Mouse (Mus musculus): ENCODE measurements around the gene Kmt2c. TPM values are rescaled to one million over a fixed set of nuclear protein-coding genes. Genes with fewer than 3 reads are reported as not detected.

The Kmt2c gene
- polyA plus RNA-seq, 1 experiment from 2014 or later: 16.9 TPM

GRCm38 (mm10) chr5:25379188-25379587 is 119.4 kb downstream of the Kmt2c start:
- Histone ChIP-seq H3K9ac (replicated peaks) (no peak overlapping the region), H3K4me3 (replicated peaks) (no peak overlapping the region), H3K27ac (no peak overlapping the region), H3K9me3 (no peaks in the 10 kb centered on the region), H3K27me3 (no peaks in the 10 kb centered on the region), H3K36me3 (peaks cover 7% of the 10 kb centered on the region), H3K4me1 (replicated peaks) (no peaks in the 10 kb centered on the region), H3K4me2 (no peak overlapping the region)
- ATAC-seq (ENCODE audit: insufficient number of reproducible peaks, insufficient read depth, low FRiP score, low TSS enrichment, low read depth): no peak

GRCm38 (mm10) chr5:25368420-25368819 is 130.2 kb downstream of the Kmt2c start:
- Histone ChIP-seq H3K9me3 (no peaks in the 10 kb centered on the region), H3K4me2 (no peak overlapping the region), H3K36me3 (peaks cover 7% of the 10 kb centered on the region), H3K27ac (no peak overlapping the region), H3K9ac (replicated peaks) (no peak overlapping the region), H3K4me1 (replicated peaks) (no peaks in the 10 kb centered on the region), H3K27me3 (no peaks in the 10 kb centered on the region), H3K4me3 (replicated peaks) (no peak overlapping the region)
- no peak for ATAC-seq (ENCODE audit: insufficient number of reproducible peaks, insufficient read depth, low FRiP score, low TSS enrichment, low read depth)
- whole genome bisulfite sequencing: 93% methylated on average over 2 of the region's 2 CpGs

DNA sequence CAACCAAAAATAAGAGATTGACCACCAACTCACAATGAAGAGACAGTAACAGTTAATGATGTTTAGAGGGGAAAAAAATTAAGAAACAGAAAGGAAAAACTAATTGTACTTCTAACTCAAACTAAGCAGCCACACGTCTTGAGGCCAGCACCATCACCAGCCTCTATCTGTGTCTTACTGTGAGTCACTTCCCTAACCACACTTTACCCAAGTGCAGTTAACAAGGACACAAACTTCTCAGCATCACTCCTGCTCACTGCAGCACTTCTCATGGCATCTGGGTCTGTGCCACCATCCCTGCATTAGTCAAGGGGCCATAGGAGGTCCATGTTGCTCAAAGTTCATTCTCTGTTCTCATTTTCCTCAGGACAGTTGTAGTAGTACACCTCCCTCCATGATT is 131.5 kb downstream of the Kmt2c start:
- H3K9ac ChIP-seq (replicated peaks): no peak overlapping the region
- no peaks in the 10 kb centered on the region for H3K27me3 ChIP-seq
- no peak for ATAC-seq (ENCODE audit: insufficient number of reproducible peaks, insufficient read depth, low FRiP score, low TSS enrichment, low read depth)
- H3K4me3 ChIP-seq (replicated peaks): no peak overlapping the region
- H3K36me3 ChIP-seq: peaks cover 9% of the 10 kb centered on the region; the same call in 1 of the 2 replicates
- H3K9me3 ChIP-seq: no peaks in the 10 kb centered on the region
- no peaks in the 10 kb centered on the region for H3K4me1 ChIP-seq (replicated peaks)
- H3K27ac ChIP-seq: no peak overlapping the region
- 84% methylated on average over 1 of the region's 1 CpGs for WGBS
- no peak overlapping the region for H3K4me2 ChIP-seq

DNA sequence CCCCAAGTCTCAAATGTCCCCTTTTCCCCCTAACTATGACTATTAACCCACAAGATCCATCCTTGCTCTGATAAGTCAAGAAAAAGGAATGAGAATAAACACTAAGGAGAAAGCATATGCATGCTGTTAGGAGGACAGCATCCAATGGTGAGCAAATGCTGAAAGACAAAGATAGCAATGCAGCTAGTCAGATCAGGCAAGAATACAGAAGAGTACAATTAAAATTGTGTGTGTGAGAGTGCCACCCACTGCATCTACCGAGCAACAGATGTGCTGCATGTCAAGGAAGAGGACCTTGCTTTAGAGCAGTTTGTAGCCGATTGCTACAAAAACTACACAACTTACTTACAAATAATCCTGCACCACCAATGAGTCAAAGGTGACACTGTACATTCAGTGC is 145.1 kb downstream of the Kmt2c start:
- ATAC-seq (ENCODE audit: insufficient number of reproducible peaks, insufficient read depth, low FRiP score, low TSS enrichment, low read depth): no peak
- Histone ChIP-seq H3K9ac (replicated peaks) (no peak overlapping the region), H3K4me2 (no peak overlapping the region), H3K9me3 (no peaks in the 10 kb centered on the region), H3K4me3 (replicated peaks) (no peak overlapping the region), H3K36me3 (peaks cover 25% of the 10 kb centered on the region), H3K27ac (no peak overlapping the region), H3K27me3 (no peaks in the 10 kb centered on the region), H3K4me1 (replicated peaks) (no peaks in the 10 kb centered on the region)
- 88% methylated on average over 2 of the region's 2 CpGs for WGBS

DNA sequence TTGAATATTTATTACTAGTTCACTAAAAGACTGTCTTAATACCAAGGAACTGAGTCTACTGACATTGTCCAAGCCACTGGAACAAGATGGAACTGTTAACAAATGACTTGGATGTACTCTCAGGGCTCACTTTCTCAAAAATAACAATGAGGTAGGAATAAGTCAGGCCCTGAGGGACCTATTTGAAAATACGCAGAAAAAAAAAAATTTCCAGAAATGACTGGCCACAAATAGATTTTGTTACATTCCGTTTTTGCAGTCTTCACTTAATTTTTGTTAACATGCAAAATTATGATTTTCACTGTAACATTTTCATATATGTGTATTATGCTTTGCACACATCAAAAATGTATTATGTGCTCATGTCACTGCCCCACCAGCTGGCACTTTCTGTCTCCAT is 167.3 kb downstream of the Kmt2c start:
- no peak overlapping the region for H3K27ac ChIP-seq
- no peak overlapping the region for H3K4me2 ChIP-seq
- H3K9ac ChIP-seq (replicated peaks): no peak overlapping the region
- no peak for ATAC-seq (ENCODE audit: insufficient number of reproducible peaks, insufficient read depth, low FRiP score, low TSS enrichment, low read depth)
- 93% methylated on average over 2 of the region's 2 CpGs for WGBS
- no peak overlapping the region for H3K4me3 ChIP-seq (replicated peaks)
- no peaks in the 10 kb centered on the region for H3K4me1 ChIP-seq (replicated peaks)
- no peaks in the 10 kb centered on the region for H3K9me3 ChIP-seq
- H3K36me3 ChIP-seq: peaks cover 30% of the 10 kb centered on the region
- no peaks in the 10 kb centered on the region for H3K27me3 ChIP-seq

GRCm38 (mm10) chr5:25313881-25314280 is 184.7 kb downstream of the Kmt2c start:
- Histone ChIP-seq H3K4me2 (no peak overlapping the region), H3K27ac (no peak overlapping the region), H3K27me3 (no peaks in the 10 kb centered on the region), H3K36me3 (peaks cover 73% of the 10 kb centered on the region), H3K9me3 (no peaks in the 10 kb centered on the region), H3K4me1 (replicated peaks) (no peaks in the 10 kb centered on the region), H3K4me3 (replicated peaks) (no peak overlapping the region), H3K9ac (replicated peaks) (no peak overlapping the region)
- WGBS: 86% methylated on average over 6 of the region's 6 CpGs
- no peak for ATAC-seq (ENCODE audit: insufficient number of reproducible peaks, insufficient read depth, low FRiP score, low TSS enrichment, low read depth)

- H3K27me3 ChIP-seq: no peaks in the 10 kb centered on the region
- no peak overlapping the region for H3K9ac ChIP-seq (replicated peaks)
- no peaks in the 10 kb centered on the region for H3K9me3 ChIP-seq
- H3K36me3 ChIP-seq: peaks cover 61% of the 10 kb centered on the region
- no peaks in the 10 kb centered on the region for H3K4me1 ChIP-seq (replicated peaks)
- no peak for ATAC-seq (ENCODE audit: insufficient number of reproducible peaks, insufficient read depth, low FRiP score, low TSS enrichment, low read depth)
- H3K4me2 ChIP-seq: no peak overlapping the region
- WGBS: 95% methylated on average over 2 of the region's 2 CpGs
- H3K27ac ChIP-seq: no peak overlapping the region
- no peak overlapping the region for H3K4me3 ChIP-seq (replicated peaks)
Observed at GRCm38 (mm10) chr5:25310226-25310625, 188.4 kb downstream of the Kmt2c start.

GRCm38 (mm10) chr5:25296830-25297229 is 201.8 kb downstream of the Kmt2c start:
- Histone ChIP-seq H3K9me3 (no peaks in the 10 kb centered on the region), H3K9ac (replicated peaks) (no peak overlapping the region), H3K36me3 (peaks cover 61% of the 10 kb centered on the region), H3K27me3 (no peaks in the 10 kb centered on the region), H3K4me3 (replicated peaks) (no peak overlapping the region), H3K27ac (no peak overlapping the region), H3K4me2 (no peak overlapping the region), H3K4me1 (replicated peaks) (no peaks in the 10 kb centered on the region)
- ATAC-seq (ENCODE audit: insufficient number of reproducible peaks, insufficient read depth, low FRiP score, low TSS enrichment, low read depth): no peak
- 80% methylated on average over 3 of the region's 3 CpGs for WGBS

DNA sequence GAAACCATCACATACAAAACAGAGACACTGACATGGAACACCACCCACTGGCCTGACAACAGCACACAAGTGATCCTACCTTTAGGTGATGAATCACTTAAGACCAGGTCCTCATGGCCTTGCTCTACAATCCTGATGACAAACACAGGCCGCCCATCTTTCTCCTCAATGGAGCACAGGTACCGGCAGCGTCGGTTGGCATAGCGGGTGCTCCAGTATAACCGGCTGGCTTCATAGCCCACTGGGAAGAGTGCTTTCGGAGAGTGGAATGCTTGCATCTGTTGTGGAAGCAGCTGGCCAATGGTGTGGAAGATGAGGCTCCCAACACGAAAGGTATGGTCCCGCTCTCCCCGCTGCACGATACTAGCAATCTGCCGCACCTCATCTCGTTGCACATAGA is 214.6 kb downstream of the Kmt2c start:
- Histone ChIP-seq H3K4me3 (replicated peaks) (no peak overlapping the region), H3K4me1 (replicated peaks) (no peaks in the 10 kb centered on the region), H3K27me3 (no peaks in the 10 kb centered on the region), H3K27ac (no peak overlapping the region), H3K9me3 (no peaks in the 10 kb centered on the region), H3K4me2 (no peak overlapping the region), H3K9ac (replicated peaks) (no peak overlapping the region), H3K36me3 (peaks cover 88% of the 10 kb centered on the region)
- no peak for ATAC-seq (ENCODE audit: insufficient number of reproducible peaks, insufficient read depth, low FRiP score, low TSS enrichment, low read depth)
- 95% methylated on average over 13 of the region's 13 CpGs for WGBS

DNA sequence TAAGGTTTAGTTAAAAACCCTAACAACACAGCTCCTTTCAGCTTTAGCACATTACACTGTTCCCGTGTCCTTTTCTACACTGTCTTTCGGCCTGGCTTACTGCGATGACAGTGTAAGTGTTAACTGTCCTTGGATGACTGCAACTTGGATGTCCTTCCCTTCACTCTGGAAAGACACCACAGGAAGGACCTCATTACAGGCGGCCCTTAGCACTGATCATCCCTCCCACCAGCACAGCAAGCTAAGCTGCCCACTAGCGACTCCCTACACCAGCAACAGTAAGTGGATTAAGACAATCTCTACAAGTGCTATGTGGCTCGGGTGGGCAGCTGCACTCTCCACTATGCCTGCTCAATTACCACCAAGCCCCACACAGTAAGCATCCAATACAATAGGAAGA is 222.2 kb downstream of the Kmt2c start:
- no peak overlapping the region for H3K9ac ChIP-seq (replicated peaks)
- 89% methylated on average over 6 of the region's 6 CpGs for WGBS
- H3K27me3 ChIP-seq: no peaks in the 10 kb centered on the region
- H3K9me3 ChIP-seq: no peaks in the 10 kb centered on the region
- H3K4me1 ChIP-seq (replicated peaks): no peaks in the 10 kb centered on the region
- H3K36me3 ChIP-seq: peaks cover 81% of the 10 kb centered on the region
- ATAC-seq (ENCODE audit: insufficient number of reproducible peaks, insufficient read depth, low FRiP score, low TSS enrichment, low read depth): no peak
- no peak overlapping the region for H3K4me2 ChIP-seq
- H3K27ac ChIP-seq: no peak overlapping the region
- H3K4me3 ChIP-seq (replicated peaks): no peak overlapping the region

DNA sequence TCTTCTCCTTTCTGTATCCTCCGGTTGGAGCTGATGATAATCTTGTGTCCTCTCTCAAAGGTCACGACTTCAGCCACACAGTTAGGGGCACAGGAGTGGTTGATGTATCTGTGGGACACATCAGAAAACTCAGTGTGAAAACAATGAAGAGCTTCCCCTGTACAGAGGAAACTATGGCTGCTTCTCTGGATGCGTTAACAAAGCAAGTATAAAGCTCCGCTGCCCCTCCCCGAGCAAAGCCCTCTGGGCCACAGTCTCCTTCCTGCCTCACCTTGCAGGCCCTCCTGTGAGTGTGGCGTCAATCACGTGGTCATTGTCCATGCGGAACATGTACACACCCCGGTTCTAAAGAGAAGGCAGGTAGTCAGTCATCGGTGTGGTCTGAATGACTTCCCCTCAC is 223.0 kb downstream of the Kmt2c start:
- Histone ChIP-seq H3K9me3 (no peaks in the 10 kb centered on the region), H3K4me1 (replicated peaks) (no peaks in the 10 kb centered on the region), H3K4me3 (replicated peaks) (no peak overlapping the region), H3K9ac (replicated peaks) (no peak overlapping the region), H3K36me3 (peaks cover 81% of the 10 kb centered on the region), H3K4me2 (no peak overlapping the region), H3K27ac (no peak overlapping the region), H3K27me3 (no peaks in the 10 kb centered on the region)
- WGBS: 93% methylated on average over 10 of the region's 10 CpGs
- no peak for ATAC-seq (ENCODE audit: insufficient number of reproducible peaks, insufficient read depth, low FRiP score, low TSS enrichment, low read depth)

DNA sequence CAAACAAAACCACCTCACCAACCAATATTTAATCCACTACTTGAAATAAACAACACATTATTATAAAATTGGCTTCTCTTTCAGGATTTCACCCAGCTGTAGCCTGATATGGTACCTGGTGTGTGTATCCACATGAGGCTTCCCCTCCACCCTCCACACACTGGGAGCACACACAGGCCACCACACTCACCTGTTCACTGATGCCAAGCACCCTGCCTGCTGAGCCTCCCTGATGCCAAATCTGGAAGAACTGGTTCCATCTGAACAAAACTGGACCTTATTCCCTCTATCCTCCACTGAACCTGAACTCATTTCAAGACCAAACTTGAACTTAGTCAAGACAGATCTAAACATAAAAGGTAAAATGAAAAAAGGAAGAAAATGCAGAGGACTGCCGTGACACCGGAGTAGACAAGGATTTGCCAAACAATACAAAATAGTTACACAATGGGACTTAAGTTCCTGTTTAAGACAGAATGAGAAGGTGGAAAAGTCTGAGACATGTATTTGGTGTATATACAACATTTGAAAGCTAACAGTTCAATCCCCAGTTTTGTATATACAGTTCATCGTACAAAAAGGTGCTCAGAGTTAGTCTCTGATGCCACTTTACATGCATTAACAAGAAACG is 230.2 kb downstream of the Kmt2c start:
- WGBS: 98% methylated on average over 4 of the region's 4 CpGs
- H3K9ac ChIP-seq (replicated peaks): no peak overlapping the region
- no peak overlapping the region for H3K4me2 ChIP-seq
- ATAC-seq (ENCODE audit: insufficient number of reproducible peaks, insufficient read depth, low FRiP score, low TSS enrichment, low read depth): no peak
- H3K27ac ChIP-seq: no peak overlapping the region
- H3K4me3 ChIP-seq (replicated peaks): no peak overlapping the region
- peaks cover 77% of the 10 kb centered on the region for H3K36me3 ChIP-seq
- no peaks in the 10 kb centered on the region for H3K9me3 ChIP-seq
- H3K4me1 ChIP-seq (replicated peaks): no peaks in the 10 kb centered on the region
- H3K27me3 ChIP-seq: no peaks in the 10 kb centered on the region

All from limb, embryonic 12.5 days (tissue).